Mouse (Mus musculus) right cerebral cortex, postnatal 4 days (tissue): ENCODE results near the gene Lpin3.

Experiments used
- DNase-seq: peaks from one replicate; pipeline ENCODE4 v3.0.0-alpha.2; 2022

Lpin3 gene

DNA sequence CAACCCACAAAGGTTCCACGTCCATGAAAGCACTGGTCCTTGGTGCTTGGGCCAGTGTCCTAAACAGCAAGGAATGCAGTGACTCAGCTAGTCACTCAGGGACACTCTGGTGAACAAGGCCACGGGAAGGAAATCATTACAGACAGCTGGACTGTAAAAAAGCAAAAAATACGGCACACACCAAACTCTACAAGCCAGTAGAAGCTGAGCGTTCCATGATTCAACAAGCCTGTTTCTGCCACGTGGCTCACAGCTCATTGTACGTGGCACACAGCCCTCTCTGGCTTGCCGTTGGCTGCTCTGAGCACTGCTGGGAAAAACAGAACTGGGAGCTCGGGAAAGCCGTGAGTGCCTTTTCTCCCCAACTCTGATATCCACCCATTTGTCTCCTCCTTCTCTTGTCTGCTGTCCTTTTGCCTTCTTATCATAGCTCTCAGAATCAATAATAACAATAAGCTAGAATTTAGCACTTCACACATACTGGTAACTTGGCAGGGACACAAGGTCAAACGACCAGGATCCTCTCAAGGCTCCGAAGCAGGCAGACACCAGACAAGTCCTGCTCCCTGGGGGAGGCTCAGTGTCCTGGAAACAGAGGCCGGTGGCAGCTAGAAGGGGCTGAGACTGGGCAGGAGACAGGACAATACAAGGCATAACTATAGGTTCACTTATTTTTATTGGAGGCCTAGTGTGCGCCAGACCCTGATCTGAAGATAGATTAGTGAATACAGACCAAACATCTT lies at the start of gene Lpin3:
Gene Lpin3 (plus strand): TSS at position 218 of the 743 bp plus-strand sequence.
- DNase-seq: peak; percentile 17

DNA sequence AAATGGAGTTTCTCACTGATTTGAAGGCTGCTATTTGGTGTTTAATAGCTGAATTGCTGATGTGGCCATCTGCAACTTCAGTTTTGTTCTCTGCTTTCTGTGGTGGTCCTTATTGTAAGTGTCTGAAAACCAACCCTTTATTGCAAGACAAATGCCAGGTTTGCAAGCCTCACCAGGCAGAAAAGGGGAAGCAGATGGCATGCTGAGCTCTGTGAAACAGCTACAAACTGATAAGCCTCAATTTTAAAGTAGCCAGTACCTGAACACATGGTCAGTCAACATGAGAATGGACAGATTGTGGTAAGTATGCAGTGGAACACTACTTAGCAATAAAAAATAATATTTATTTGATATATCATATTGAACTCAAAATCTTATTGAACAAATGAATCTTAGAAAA lies 39.6 kb upstream of the Lpin3 start:
- DNase-seq: no peak

DNA sequence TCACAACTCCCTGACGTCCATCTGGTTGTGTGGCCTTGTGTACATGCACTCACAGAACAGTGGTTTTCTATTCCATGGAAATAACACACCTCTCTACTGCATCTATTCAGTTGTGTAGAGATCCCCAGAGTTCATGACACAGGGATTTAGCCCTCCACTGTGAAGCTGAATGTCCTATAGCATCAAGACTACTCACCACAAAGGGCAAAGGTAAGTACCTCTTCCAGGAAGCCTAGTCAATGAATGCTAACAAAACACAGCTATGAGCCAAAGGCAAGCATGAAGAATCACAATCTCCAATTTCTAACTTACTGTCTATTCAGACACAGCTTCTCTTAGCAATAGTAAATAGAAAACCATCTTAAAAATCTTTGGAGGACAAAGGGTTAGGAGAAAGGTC lies 32.8 kb upstream of the Lpin3 start:
- no peak for DNase-seq

DNA sequence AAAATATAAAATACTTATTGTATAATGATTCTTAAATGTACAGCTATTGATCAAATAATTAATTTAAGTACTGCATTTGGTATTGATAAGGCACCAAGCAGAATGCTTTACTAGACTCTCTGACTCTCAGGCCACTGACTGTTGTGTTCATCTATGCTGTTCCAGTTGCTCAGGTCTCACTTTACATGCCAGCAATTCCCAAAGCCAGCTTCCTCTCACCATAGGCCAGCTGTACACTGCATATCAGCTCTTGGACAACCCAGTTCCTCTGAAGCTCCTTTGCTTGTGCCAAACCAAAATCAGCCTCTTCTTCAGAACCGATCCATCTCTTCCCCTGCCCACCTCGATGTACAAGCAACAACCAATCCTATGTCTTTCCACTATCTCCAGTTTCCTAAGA lies 32.3 kb upstream of the Lpin3 start:
- no peak for DNase-seq

DNA sequence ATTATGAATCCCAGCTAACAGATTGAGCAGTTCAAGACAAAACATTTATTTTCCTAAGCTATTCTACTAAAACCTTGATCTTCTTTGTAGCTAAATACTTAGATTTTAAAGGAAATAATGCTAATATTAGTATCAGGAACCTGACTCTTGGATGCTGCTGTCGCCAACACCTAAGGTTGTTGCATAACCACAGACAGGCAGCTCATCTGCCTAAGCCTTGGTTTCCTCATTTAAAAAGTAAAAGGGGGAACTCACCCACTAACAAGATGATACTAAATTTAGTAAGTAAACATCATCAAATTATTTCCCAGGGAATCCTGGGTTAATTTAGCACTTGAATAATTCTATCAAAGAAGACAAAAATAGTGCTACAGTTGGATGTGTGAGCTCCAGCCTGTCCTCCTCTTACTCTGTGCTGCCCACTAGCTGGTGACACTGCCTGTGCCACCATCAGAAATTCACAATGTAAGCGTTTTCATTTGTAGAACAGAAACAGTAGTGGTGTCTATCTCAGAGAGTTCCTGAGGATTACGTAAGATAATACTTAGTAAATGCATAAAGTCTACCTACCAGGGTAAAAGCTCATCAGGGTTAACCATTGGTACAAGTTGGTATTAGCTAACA lies 30.7 kb upstream of the Lpin3 start:
- DNase-seq: no peak

DNA sequence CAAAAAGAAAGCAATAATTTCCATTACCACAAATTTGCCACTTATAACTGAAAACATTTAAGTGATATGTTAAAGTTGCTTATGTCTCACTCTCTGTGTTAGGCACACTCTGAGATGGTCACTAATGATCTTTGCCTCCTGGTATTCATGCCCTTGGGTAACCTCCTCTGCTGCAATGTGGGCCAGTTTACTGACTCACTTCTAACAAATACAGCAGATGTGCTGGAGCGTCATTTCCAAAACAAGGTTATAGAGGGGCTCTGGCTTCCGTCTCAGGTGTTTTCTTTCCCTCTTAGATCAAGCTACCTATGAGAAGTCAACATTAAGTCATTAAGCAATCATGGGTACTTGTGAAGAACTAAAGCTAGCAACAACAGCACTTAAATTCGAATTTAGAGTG lies 30.1 kb upstream of the Lpin3 start:
- no peak for DNase-seq

DNA sequence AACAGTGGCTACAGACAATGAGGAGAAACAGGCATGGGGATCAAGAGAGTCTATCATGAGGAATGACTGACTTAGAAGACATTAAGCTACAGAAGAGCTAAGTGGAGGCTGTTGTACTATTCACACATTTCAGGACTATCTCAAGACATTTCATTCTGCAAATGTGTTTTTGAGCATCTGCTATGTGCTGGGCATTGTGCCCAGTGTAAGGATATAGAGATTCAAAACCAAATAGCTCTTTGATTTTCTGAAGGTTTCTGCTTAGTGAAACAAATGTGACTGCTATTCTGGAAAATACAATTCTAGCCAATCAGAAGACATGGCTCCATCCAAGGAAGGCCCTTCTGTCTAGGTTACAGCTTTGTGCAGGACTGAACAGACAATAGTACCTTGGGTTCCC lies 25.8 kb upstream of the Lpin3 start:
- peak; percentile 38 for DNase-seq

DNA sequence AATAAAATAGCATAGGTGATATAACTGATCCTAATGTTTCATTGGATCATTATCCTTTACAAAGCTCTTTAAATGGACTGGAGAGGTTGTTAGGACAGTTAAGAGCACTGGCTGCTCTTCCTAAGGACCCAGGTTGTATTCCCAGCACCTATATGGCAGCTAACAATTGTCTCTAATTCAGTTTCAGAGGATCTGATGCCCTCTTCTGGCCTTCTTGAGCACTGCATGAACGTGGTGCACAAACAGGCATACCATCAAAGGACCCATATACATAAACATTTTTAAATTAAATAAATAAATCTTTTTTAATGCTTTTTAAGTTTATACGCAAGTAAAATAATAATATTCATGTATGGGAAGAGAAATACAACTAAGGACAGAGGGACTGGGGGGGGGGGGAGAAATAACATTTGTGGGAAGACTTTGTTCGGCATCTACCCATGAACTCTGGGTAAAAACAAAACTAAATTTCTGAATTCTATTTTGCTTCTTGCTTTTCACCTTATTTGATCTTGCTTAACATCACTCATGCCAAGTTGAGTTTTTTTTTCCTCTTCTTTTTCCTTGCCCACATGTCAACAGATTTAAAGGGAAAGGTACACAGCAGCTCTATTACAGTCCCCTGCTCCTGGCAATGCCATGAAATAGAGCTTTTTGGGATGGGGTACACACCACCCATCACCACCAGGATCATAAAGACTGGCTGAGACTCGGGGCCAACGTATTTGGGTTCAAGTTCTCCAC lies 23.9 kb upstream of the Lpin3 start:
- no peak for DNase-seq

DNA sequence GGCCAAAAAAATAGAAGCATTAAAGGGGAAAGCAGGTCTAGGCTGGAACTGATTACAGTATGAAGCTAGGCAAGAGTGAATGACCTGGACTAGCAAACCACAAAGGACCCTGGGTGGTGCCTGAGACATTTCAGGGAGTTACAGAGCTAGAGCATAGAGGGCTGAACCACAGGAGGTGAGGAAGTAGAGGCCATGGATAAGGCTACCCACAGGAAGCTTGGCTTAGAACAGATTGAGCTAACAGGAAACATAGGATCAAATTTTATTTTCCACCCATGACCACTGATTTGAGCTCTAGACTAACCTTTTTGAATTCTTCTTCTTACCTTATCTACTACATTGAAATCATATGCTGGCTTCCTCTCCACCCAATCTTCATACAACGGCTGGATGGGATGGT lies 20.1 kb upstream of the Lpin3 start:
- DNase-seq: no peak

DNA sequence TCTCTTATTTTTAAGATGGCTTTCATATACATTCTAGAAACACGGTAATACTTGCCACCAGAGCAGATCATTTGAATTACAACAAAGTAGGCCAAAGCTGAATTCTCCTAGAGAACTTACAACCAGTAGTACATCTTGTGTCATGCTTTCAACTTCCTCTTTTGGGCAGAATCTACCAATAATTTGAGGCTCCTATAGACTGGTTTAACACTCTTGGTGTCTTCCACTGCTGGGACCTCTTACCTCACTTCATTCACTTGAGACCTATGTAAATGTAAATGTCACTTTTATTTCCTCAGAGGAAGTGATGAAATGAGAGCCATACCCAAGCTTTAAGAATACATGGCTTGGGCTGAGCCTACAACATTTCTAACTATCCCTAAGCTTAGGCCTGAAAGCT lies 16.4 kb upstream of the Lpin3 start:
- DNase-seq: no peak

DNA sequence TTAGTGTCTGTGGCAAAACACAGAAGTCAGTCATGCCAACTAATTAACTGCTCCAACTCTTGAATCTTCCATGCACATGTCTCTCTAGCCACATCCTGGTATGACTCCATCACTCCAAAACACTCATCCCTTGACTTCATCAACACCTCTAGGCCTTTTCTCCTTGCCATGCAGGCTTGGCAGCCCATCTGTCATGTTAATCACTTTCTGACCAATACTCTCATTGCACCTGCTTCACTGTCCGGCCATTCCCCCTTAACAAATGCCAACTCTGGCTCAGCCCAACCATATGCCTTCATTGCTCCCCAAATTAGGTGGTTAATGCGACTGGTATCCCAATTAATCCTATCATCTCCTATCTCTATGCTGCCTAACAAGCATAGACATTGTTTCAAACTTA lies 15.2 kb upstream of the Lpin3 start:
- DNase-seq: no peak

DNA sequence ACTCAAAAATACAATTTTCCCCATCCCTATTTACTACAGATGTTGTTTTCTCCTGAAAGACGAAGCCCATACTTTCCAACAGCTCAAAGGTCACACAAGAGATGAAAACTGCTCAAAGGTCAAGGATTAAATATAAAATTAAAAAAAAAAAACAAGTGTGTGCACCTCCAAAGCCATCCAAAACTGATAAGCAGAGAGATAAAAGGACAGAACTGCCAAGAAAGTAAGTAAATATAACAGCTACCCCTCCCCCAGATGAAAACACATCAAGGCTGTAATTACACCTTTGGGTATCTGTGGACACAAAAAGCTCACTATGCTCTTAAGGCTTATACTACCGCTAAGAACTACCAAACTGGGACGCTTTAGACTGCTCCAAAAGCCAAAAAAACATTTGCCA lies 11.0 kb upstream of the Lpin3 start:
- no peak for DNase-seq

DNA sequence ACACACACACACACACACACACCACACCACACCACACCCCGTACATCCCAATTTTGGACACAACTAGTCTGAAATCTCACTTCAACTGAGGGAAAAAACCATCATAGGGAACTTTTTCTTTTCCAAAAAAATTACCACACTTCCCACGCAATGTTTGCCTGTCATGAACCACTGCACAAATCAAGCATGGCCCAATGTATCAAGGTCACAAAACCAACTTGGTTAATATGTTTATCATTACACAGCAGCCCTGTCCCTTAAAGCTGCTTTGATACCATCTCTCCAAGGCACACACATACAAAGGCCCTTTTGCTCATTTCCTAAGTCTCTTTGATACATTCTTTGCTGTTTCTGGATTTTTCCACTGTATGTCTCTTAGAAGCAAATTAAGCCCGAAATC lies 9.2 kb upstream of the Lpin3 start:
- DNase-seq: no peak

DNA sequence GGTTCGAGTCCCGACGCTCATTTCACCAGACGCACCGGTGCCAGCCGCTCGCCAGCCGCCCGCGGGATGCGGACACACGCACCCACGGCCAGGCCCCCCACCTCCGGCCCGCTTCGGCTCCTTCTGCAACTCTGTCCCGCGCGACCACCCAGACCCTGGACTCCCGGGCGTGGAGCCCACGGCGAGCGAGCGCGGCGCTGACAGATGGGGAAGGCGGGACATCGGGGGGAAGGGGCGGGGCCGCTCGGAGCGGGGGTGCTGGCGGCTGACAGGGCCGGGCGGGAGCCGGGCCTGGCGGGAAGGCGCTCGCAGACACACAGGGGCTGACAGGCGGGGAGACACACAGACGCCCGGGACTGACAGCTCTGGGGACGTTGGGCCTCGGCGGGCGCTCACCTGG lies 8.1 kb upstream of the Lpin3 start:
- peak; percentile 79 for DNase-seq

DNA sequence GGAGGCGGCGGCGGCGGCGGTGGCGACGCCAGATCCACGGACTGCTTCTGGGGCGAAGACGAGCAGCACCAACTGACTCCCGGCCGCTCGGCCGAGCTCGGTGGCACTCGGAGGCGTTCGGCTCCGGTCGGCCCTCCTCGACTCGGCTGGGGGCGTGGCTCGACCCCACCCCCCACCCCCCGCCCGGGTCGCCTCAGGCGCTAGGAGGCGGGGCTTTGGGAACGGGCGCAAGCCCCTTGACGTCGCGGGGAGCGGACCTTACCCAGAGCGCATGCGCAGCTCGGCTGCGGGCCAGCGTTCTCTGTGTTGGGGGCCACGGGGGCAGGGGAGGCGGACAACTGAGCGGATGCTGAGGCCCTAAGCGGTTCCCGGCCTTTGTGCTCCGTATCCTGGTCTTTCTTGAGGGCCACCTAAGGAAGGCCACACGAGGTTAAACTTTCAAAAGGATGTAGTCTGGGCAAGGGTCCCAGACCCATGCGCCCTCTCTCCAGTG lies 7.5 kb upstream of the Lpin3 start, which contains the start of gene Zhx3:
Gene Zhx3 (minus strand): TSS at position 109 of the 493 bp plus-strand sequence.
- DNase-seq: peak; percentile 89

DNA sequence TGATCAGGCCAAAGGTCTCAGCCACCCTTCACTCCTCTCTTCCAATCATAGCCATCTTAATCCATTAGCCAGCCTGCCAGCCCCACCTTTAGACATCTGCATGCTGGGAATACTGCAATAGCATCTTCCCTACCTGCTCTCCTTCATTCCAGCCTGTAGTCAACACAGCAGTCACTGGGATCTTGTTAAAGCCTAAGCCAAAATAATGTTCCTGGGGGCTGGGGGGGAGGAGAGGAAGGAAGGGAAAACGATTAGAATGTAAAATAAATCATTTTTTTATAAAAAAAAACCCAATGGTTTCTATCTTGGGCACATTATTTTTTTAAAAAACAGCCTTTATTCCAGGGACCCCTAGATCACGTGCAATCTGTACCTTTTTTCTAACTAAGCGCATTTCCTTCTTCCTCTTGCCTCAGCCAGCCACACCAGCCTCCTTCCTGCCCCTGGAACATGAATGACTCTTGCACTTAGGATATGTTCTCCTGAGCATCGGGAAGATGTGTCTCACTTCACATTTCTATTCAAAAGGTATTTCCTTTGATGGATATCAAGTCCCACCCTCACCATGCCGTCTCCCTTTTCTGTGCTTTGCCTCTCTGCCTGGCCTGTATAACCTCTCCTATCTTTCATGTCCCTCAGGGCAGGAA lies 6.1 kb upstream of the Lpin3 start:
- DNase-seq: no peak

DNA sequence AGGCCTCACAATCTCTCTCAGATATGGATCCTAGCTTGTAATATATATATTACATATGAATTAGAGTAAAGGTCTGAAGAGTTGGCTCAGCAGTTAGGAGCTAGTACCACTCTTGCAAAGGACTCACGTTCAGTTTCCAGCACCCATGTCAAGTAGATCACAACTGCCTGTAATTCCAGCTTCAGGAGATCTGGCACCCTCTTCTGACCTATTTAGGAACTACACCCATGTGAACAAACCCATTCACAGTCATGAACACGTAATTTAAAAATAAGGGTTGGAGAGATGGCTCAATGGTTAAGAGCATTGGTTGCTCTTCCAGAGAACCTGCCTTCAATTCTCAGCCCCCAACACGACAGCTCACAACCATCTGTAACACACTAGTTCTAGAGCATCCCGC lies 4.4 kb upstream of the Lpin3 start:
- DNase-seq: no peak

DNA sequence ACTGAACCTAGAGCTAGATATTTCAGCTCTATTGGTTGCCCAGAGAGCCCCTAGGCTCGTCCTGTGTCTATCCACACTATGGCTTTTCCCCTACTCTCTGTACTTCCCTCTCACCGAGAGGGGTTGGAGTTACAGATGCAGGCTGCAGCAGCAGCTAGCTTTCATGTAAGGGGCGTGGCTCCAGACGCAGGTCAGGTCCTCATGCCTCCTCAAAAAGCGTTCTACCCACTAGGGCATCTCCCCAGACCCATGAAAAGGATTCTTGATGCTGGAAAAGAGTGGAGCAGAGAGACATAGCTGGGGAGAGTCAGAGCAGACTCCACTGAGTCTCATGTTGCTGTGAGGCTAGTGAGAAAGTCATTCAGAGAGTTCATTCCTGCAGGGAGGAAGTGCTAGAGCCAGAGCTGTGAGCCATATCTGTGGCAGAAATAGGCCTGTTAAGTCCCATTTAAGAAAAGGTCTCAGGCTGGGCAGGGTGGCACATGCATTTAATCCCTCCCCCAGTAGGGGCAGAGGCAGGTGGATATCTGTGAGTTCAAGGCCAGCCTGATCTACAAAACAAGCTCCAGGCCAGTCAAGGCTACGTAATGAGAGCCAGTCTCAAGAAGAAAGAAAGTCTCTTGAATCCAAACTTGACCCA lies 1.1 kb downstream of the Lpin3 start:
- DNase-seq: no peak

DNA sequence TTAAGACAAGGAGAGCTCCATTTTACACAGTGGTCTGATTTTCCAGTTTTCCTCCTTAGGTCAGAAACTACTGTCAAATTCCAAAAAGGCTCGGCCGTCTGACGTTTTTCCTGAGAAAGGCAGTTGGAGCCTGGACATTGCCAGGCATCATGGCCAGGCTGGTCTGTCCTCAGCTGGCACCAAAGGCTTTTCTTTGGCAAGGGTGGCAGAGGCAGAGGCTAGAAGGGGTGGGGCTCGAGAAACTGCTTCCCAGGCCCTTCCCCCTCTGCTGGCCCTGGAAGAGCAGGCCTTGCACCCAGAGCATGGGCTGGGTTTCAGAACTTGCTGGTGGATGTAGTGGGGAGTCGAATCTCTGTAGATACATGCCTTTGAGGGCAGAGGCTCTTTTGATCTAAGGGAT lies 2.0 kb downstream of the Lpin3 start:
- no peak for DNase-seq

DNA sequence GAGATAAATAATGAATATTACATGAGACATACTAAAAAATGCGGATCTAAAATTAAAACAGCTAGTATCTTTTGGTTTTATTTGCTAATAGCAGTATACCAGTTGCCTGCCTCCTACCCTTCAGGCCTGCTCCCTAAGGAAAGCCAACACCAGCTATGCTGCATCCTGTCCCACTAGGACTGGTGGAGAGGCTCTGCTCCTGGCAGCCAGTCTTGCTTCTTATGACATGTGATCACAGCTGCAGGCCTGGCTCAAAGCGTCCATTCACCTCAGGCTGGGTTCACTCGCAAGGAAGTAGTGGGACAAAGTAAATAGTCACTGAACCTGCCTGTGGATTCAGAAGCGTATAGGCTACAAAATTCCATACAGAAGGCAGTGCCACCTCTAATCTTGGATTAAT lies 3.4 kb downstream of the Lpin3 start:
- DNase-seq: no peak

DNA sequence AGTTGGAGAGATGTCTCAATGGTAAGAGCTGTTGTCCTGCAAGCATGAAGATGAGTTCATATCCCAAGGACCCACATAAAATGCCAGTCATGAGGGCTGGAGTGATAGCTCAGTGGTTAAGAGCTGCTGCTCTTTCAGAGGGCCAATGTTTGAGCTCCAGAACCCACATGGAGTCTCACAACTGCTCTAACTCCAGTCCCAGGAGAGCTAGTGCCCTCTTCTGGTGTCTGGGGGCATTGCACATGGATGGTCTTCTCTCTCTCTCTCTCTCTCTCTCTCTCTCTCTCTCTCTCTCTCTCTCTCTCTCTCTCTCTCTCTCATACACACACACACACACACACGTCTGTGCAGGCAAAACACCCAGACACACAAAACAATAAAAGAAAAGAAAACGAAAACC lies 4.4 kb downstream of the Lpin3 start:
- peak; percentile 48 for DNase-seq

DNA sequence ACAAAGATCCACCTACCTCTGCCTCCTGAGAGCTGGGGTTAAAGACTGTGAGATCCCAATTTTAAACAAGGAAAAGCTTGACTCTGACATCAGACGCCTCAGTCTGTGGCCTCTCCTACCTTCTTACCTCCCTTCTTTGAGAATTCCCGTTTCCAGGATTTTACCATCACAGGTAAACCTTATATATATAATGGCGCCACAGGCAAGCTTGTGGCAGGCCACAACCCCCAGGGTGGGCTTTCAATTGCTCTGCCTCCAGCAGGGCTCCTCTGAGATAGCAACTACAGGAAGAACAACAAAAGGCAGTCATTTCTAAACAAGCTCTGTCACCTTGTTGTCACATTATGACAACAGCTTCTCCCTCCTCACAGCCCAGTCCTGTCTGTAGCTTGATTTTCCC lies 5.8 kb downstream of the Lpin3 start:
- DNase-seq: no peak

DNA sequence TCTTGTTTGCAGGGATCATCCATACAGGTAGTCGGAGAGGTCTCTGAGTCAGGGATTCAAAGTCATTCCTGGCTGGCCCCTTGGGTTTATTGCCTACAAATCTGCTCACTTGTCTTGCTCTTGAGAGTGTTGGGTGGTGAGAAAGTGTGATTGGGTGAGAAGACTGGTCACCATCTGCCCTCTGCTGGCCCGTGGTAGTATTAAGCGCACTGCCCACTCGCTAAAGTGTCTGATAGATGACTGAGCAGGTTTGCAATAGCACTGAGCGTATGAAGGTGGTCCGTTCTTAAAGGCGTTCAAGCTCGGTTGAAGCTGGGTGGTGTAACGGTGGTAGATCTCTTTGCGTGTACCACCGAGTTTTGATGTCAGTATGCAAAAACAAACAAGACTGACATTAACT lies 6.8 kb downstream of the Lpin3 start:
- peak; percentile 80 for DNase-seq
